Mouse (Mus musculus): ENCODE data around the gene Dpp9.

Gene Dpp9

DNA sequence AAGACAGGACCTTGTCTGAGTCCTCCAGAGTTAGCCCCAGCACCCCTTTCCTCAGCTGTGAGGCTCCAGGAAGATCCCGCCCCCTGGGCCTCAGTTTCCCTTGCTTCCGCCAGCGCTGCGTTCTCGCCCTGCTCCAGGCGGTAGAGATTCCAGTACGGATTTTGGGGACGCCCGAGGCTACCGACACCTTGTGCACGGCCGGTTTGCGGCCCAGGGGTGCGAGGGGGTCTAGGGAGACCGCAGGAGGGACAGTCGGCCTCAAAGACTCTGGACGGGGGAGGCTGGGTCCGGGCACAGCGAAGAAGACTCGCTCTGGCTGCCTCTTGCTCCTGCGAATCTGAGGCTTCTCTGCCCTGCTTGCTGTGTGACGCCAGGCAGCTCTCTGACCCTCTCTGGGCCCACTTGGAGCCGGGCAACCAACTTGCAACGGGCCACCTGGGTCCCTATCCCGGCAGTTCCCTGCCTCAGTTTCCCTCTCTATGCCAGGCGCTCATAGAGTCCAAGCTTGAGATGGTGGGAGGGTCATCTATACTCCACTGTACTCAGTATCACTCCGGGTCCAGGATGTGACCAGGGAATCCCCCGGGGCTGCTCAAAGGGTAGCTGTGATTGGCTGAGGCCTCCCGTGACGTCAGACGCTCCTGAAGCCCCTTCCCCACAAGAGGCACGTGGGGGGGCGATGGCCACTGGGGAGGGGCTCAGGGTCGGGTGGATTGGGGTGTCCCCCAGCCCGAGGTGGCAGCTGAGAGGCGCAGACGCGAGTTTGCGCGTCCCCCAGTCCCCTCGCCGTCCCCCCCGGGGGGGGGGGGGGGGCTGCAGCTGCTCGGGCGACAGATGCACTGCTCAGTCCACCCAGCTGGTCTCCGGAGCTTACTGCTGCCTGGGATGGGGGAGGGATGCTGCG lies 76.8 kb downstream of the Dpp9 start:
- 3% methylated on average over 42 of the region's 47 CpGs for WGBS

DNA sequence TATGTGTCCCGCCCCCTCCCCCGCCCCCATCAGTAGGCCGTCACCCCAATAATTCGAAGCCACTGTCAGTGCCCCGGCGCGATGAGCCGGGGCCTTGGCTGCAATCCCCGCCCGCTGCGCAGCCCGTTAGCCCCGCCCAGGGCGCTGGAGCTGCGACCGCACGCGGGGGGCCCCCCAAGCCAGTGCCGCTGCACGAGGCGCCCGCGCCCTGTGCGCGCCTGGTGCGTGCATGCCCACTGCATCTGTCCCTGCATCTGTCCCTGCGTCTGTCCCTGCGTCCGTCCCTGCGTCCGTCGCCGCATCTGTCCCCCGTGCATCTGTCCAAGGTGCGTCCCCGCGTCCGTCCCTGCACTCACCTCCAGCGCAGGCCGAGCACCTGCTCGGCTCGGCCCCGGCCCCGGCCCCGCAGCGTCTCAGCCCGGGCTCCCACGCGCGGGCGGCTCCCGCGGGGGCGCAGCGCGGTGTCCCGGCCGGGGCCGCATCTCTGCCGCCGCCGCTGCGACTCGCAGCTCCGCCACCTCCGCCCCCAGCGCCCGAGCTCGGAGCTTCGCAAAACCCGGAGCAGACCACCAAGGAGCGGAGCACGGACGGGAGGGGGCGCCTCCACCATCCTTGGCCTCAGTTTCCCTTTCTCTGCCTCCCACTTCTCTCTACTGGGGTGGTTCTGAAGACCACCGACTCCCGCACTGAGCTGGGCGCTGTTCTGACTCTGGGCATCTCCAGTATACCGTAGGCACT lies 78.7 kb downstream of the Dpp9 start, which contains the start of gene Sema6b:
Sema6b (minus strand) TSS at position 486 of the 738 bp plus-strand sequence.
- 1% methylated on average over 77 of the region's 79 CpGs for WGBS

DNA sequence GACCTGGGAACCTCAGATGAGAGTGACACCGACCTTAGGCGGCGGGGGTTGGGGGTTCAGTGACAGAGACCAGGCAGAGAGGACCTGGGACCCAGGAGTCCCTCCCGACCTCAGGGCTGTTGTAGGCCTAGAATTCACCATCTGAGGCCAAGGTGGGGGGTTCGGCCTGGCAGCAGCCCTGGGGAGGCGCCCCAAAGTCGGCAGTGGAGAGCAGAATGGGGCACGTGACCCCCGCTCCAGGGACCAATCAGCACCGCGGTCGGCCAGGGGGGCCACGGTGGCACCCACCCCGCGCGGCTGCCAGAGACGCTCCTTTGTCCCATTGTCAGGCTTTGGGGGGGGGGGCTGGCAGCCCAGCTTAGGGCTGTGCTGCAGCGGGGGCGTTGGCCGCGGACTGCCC lies 79.3 kb downstream of the Dpp9 start:
- WGBS: 10% methylated on average over 19 of the region's 21 CpGs

DNA sequence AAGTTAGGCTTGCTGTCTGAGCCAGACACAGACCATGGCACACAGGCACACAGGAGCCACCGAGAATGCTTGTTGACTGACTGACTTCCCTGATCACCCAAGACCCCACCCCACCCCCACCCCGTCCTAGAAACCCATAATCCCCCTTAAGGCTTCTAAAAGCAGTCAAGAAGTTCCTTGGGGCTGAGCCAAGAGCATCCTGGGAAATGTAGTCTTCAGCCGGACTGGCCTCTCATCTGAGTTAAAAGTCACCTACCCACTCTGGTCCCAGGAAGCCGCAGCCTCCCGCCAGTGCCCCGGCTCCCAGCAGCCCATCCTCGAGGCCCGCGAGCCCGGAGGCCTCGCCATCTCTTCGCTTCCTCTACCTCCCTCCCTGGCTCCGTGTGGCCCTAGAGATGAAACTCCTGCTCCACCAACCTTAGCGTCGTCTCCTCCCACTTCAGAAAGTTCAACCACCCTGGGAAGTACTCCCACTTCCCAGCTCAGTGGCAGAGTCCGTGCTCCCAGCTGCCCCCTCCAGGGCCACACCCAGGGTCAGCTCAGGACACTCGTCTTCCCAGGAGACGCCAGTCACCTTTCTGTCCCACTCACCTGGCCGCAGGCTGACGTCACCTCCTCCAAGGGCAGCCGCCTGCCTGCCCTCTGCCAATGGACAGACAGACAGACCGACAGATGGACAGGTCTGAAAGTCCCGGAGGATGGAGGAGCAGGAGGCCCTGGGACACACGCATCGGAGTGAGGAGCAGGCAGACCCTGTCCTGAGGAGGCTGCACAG lies 80.7 kb downstream of the Dpp9 start:
- WGBS: 32% methylated on average over 25 of the region's 25 CpGs
